Mouse (Mus musculus): ENCODE data around the gene Tfap2d.

DNA sequence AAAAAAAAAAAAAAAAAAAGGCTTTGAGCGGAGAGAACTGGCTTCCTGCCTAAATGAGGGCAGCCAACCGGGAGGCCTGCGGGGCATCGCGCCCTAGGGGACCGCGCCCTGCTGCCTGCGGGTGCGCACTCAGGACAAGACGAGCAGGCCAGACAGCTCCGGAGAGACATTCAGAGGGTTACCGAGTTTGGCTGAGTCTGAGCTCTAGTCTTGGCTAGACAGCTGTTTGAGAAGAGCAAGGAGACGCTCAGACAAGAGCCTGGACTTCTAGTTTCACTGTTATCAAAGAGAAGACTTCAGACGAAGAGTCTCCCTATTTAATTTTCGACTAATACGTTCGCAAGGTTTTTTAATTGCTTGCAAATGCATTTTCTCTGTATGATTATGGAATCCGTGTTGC is 5.9 kb upstream of the Tfap2d start:
- no peak for TF ChIP-seq CTCF (conservative IDR thresholded peaks at IDR 0.05; ENCODE audit: low read length)
- no peak for TF ChIP-seq POU5F1 (IDR thresholded peaks at IDR 0.05; ENCODE audit: borderline replicate concordance, low read length)
